Mouse (Mus musculus) cerebellum, adult 8-10 months (tissue): ENCODE data around the gene Kcnmb3.
"Not testable (repeated sequence)": the region's sequence is repeated elsewhere in the genome, so short reads cannot be mapped to it uniquely, and the experiment has no call there.

Source experiments
- DNase-seq: peaks from one replicate; pipeline ENCODE4 v3.0.0; 2022

Gene Kcnmb3

DNA sequence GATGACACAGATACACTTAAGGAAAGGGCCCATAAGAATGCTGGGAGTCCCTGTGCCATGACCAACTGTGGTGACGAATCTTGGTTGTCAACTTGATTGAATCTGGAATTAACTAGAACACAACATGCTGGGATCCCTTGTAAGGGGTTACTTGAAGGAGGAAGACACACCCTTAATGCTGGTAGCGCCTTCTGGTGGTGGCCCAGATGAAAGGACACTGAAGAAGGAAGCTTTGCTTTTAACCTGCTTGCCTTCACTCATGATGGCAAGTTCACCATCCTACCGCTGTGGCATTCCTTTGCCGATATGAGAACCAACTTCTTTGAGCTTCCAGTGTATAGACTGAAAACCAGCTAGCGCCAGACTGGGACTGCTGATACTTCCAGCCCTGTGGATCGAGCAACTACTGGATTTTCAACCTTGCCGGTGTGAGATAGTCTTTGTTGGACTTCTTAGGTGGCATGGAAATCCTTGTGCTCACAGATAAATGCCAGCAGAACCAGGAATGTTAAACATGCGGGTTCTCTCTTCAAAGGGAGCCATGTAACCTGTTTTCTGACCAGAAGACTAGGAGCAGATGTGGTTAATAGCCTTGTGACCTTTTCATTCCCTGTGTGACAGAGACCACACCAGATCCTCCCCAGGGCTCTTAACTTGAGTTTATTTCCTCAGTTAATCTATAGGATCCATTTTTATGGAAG, 2.5 kb upstream of the Kcnmb3 start:
- DNase-seq = no peak

- no peak for DNase-seq
These were observed 1.1 kb downstream of the Kcnmb3 start for GRCm38 (mm10) chr3:32490928-32491315.

- DNase-seq = no peak
These were observed 1.7 kb downstream of the Kcnmb3 start for GRCm38 (mm10) chr3:32490076-32490927.

- no peak for DNase-seq
These were observed 3.9 kb downstream of the Kcnmb3 start for GRCm38 (mm10) chr3:32488172-32488571.

- no peak for DNase-seq
These were observed 5.5 kb downstream of the Kcnmb3 start for GRCm38 (mm10) chr3:32486543-32486942.

- no peak for DNase-seq
These were observed 9.0 kb downstream of the Kcnmb3 start for GRCm38 (mm10) chr3:32483035-32483434.

- no peak for DNase-seq
These were observed 12.1 kb downstream of the Kcnmb3 start for GRCm38 (mm10) chr3:32479961-32480360.

DNA sequence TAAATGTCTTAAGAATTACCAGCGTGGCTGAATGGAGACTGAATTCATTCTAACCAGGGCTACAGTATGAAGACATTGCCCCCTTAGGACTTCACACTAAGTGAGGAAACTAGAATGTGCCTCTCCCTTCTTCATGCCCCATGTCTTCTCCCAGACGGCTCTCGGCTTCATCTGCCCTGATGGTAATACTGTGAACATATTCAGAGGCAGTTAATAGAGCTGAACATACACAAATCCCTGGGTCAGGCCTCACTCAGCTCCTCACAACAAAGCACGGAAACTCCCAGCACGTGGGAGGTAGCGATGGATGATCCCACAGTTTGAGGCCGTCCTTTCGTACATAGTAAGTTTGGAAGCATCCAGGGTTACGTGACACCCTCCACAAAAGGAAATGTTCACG, 18.8 kb downstream of the Kcnmb3 start:
- DNase-seq = no peak

DNA sequence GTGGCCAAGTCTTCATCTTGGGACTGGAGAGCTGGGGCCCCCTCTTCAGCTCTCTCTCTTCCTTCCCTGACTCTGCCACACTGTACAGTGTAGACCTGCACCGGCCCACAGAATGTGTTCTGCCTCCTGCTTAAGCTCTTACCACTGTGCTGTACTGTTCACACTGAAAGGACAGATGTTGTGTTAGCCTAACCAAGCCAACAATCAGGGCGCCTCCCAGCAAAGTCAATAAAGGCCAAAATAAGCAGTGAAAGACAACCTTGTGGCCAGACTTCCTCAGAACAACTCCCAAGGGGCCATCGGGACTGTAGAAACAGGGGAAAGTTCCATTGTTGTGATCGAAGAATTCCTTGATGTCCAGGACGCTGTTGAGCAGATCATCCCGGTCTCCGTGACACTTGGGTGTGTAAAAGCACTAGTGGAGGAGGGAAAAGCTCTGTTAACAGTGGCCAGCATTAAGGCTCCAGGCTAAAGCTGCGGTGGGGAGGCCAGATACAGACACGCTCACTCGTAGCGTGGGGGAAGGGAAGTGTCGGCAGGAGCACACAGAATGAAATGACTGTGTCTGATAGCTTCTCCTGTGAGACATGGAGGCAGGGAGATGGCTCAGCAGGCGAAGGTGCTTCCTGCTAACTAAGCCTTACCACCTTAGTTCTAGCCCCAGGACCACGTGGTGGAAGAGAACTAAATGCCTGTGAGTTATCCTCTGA, 19.7 kb downstream of the Kcnmb3 start:
- DNase-seq = no peak

- no peak for DNase-seq
These were observed 20.9 kb downstream of the Kcnmb3 start for GRCm38 (mm10) chr3:32471098-32471497.

DNA sequence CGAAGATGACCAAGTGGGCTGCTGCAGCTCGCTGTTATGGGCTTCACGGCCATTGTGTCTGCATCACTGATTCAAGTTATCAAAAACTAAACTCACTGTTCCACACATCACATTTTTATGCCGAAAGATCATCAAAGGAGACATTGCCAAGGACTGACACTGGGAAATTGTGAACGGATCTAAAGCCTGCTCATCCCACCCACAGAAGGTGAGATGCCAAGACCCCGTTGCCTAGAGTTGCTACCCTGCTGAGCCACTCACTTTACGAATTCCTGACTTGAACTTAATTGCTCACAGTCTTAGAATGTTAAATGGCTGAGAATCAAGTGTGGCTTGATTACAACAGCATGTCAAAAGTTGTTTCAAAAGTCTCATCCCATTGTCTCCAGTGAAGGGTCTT, 21.6 kb downstream of the Kcnmb3 start:
- no peak for DNase-seq

DNA sequence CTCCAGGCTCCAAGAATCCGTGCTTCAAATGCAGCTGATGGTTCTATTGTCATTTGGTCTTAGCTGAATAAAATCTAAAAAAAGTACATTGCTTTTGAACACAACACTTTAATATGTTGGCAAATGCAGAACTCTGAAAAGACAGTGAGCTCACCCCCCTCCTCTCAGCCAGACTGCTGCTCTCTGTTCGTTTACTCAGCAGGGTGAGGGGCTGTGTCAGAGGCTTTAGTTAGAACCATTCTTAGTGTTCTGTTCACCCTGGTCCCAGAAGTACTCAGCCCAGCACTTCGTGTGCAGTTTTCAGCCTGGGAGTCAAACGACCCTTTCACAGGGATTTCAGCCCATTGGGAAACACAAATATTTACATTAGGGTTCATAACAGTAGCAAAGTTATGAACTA, 23.6 kb downstream of the Kcnmb3 start:
- no peak for DNase-seq

DNA sequence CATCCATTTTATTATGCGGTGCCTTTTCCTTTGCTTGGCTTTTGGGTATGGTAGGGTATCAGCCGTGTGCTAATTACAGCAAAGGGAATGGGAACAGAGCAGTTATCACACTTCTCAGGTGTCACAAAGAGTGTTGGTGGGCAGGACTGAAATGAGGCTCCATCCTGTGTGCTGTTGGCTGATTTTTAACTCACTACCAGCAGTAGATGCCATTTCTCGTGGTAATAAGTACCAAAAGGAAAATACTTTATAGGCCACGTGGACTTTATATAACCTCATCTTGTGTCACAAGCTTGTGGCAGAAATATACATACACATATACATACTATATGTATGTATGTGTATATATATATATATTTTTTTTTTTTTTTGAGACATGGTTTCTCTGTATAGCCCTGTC, 24.7 kb downstream of the Kcnmb3 start:
- no peak for DNase-seq

GRCm38 (mm10) chr3:32459777-32460176, 32.3 kb downstream of the Kcnmb3 start:
- DNase-seq = peak; percentile 12

GRCm38 (mm10) chr3:32454329-32455021, 37.6 kb downstream of the Kcnmb3 start:
- no peak for DNase-seq

- DNase-seq = no peak
These were observed 50.3 kb downstream of the Kcnmb3 start for GRCm38 (mm10) chr3:32441710-32442109.

DNA sequence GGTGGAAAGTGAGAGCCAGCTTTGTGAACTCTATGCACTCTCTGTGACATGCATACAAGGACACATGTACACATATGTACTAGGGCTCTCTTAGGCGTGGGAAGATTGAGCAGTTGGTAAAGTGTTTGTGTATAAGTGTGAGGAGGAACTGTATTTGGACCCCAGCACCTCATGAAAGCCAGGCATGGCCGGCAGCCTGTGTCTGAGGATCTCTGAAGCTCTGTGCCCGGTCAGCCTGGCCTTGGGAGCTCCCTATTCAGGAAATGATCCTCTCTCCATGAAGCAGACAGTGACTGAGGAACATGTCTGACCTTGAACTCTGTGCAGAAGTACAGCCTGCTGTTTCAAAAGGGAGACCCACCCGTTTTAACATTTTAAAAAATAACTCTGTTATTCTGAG, 53.3 kb downstream of the Kcnmb3 start:
- DNase-seq = no peak

GRCm38 (mm10) chr3:32437820-32438219, 54.2 kb downstream of the Kcnmb3 start:
- DNase-seq = no peak

DNA sequence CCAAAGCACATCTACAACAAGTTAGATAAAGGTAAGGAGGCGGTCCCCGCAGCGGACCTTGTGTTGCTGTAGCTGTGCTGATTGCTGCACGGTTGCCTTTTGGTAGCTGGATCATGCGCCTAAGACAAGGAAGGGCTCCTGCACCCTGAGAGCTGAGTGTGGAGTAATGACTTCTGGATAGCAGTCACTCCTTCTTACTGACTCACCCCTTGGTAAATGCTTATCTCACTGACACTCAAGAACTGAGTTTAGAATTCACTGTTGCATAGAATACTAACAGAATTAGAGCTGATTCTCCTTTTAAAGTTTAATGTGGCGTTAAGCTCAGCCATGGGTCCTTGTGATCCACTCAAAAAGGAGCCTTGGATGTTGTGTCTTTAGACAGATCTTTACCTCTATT, 54.7 kb downstream of the Kcnmb3 start:
- no peak for DNase-seq

- no peak for DNase-seq
These were observed 55.9 kb downstream of the Kcnmb3 start for GRCm38 (mm10) chr3:32436101-32436500.

GRCm38 (mm10) chr3:32434016-32434415, 58.0 kb downstream of the Kcnmb3 start:
- no peak for DNase-seq

- no peak for DNase-seq
These were observed 61.6 kb downstream of the Kcnmb3 start for GRCm38 (mm10) chr3:32430394-32430793.

DNA sequence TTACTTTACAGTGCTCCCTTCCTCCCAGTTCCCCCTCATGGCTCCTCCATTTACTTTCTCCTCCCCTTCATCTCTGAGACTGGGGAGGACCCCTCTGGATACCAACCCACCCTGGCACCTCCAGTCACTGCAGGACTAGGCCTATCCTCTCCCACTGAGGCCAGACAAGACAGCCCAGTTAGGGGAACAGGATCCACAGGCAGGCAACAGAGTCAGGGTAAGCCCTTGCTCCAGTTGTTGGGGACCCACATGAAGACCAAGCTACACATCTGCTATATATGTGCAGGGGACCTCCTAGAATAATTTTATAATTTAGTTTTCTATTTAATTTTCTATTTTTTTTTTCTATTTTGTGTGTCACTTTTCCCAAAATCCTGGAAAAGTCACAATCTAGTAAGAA, 62.7 kb downstream of the Kcnmb3 start:
- DNase-seq = not testable (repeated sequence)
